Mouse (Mus musculus) heart, postnatal 0 days (tissue): ENCODE data around the gene Tef. TPM values are rescaled to one million over a fixed set of nuclear protein-coding genes. Genes with fewer than 3 reads are reported as not detected.

Source experiments
- ATAC-seq: fragments of 200-750 bp; cut with Nextera tagmentation; 2 replicates; pipeline ENCODE4 v1.8.0; 2017; ENCODE audit warnings: low read depth, moderate number of reproducible peaks, moderate library complexity; ENCODE audit not compliant: insufficient read depth
- DNase-seq: peaks from one replicate; pipeline ENCODE4 v3.0.0-alpha.2; 2016; ENCODE audit warnings: low spot score
- H3K27ac ChIP-seq: fragments of 300-500 bp; sonication (generic); 2 replicates; pipeline ENCODE4 v1.5.1; 2014; ENCODE audit warnings: low read depth, mild to moderate bottlenecking
- H3K27me3 ChIP-seq: fragments of 300-500 bp; sonication (generic); 2 replicates; pipeline ENCODE4 v1.6.1; 2014; ENCODE audit warnings: low read length, mixed read lengths; ENCODE audit not compliant: control insufficient read depth, insufficient read depth
- H3K36me3 ChIP-seq: fragments of 300-500 bp; sonication (generic); replicated peaks from 2 replicates; pipeline ENCODE4 v1.6.1; 2014; ENCODE audit warnings: low read length, mixed read lengths; ENCODE audit not compliant: control insufficient read depth, insufficient read depth
- H3K4me1 ChIP-seq: fragments of 300-500 bp; sonication (generic); 2 replicates; pipeline ENCODE4 v1.6.1; 2014; ENCODE audit warnings: antibody characterized with exemption; ENCODE audit not compliant: control insufficient read depth, insufficient read depth
- H3K4me2 ChIP-seq: fragments of 300-500 bp; sonication (generic); 2 replicates; pipeline ENCODE4 v1.6.1; 2014; ENCODE audit warnings: low read depth, mild to moderate bottlenecking, low read length, moderate library complexity
- H3K4me3 ChIP-seq: fragments of 300-500 bp; sonication (generic); 2 replicates; pipeline ENCODE4 v1.5.1; 2014; ENCODE audit warnings: low read depth, low read length
- H3K9ac ChIP-seq: fragments of 300-500 bp; sonication (generic); replicated peaks from 2 replicates; pipeline ENCODE4 v1.6.1; 2014; ENCODE audit warnings: low read depth, low read length, mixed read lengths
- H3K9me3 ChIP-seq: fragments of 300-500 bp; sonication (generic); replicated peaks from 2 replicates; pipeline ENCODE4 v1.6.1; 2016; ENCODE audit warnings: low read length; ENCODE audit not compliant: control insufficient read depth
- CTCF ChIP-seq: IDR thresholded peaks from 2 replicates; pipeline ENCODE4 v1.5.1; 2016; ENCODE audit warnings: antibody characterized with exemption, control low read depth, low read depth
- EP300 ChIP-seq: IDR thresholded peaks from 2 replicates; pipeline ENCODE4 v1.6.1; 2016; ENCODE audit warnings: antibody characterized with exemption, low read depth
- WGBS: fragments of 180-500 bp; shearing (Covaris S2); extraction: QIAGEN DNeasy Blood & Tissue Kit; methylation state at CpG from one replicate; pipeline ENCODE4 v1.1.7; 2014; 5-methylcytosine and 5-hydroxymethylcytosine counted together
- polyA plus RNA-seq: library from polyadenylated mRNA; unstranded; fragments of >200 nt; fragmentation: Nextera tagmentation; extraction: Ambion mirVana; gene quantifications from 2 replicates; pipeline ENCODE4 v1.2.1, GENCODE M21; 2015
- total RNA-seq: library from RNA; depleted of rRNA; stranded (reverse); fragments of >200 nt; gene quantifications from 2 replicates; pipeline ENCODE4 v1.2.3, GENCODE M21; 2014; ENCODE audit warnings: low replicate concordance

Tef gene
- total and polyA plus RNA-seq, 2 experiments from 2014 or later, result 27.8 to 41.5 TPM

DNA sequence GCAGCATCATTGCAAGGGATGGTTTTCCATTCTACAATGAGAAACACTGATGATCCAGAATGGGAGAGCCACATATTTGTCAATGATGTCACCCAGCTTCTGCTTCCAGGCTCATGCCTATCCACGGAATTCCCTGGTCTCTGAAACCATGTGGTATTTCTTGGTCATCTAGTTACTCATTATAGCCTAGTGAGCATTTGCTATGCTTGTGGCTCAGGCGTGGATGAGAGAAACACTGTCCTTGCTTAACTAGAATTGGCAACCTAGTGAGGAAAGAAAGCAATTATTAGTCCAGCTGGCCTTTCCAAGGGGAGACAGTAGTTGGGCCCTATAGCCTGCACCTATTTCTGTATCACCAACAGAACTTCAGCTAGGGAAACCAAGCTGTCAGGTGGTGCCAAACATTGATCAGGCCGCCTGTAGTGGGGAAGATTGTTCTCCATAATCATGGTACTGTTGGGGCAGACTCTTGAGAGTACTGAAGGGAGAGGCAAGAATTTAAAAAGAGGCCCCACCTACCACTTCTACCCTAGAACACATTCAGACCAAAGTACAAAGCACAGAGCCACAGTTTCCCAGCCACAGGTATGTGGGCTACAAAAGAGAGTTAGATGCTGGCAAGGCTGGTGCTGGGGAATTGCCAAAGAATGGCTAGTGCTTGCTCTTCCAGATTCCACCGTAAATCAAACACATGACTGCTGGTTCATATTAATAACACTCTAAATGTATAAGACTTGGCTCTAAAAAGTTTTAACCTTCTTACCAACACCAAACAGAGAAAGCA, 4.6 kb downstream of the Tef start:
- 74% methylated on average over 4 of the region's 4 CpGs for WGBS
- Histone ChIP-seq H3K4me2 (no peak overlapping the region), H3K27ac (peak overlapping the region; percentile 61), H3K27me3 (no peaks in the 10 kb centered on the region), H3K9me3 (no peaks in the 10 kb centered on the region), H3K9ac (no peak overlapping the region), H3K36me3 (no peaks in the 10 kb centered on the region), H3K4me1 (peaks cover 55% of the 10 kb centered on the region), H3K4me3 (no peak overlapping the region)
- no peak for DNase-seq
- ATAC-seq, result no peak
- no peak for TF ChIP-seq CTCF
- no peak for TF ChIP-seq EP300

DNA sequence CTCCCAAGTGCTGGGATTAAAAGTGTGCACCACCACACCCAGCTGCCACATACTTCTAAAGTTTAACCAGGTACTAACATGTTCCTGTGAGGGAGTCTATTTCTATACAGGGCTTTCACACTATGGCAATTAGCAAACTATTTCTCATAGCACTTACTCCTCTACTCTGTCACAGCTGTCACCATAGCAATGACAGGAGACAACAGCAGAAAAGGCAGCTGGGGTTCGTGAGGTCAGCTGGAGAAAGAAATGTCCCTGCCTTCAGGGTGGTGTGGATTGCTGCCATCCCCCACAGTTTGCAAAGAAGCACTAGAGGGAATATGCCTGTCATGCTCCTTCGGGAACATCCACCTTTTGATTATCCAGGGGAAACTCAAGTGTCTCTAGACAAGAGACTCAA, 6.6 kb downstream of the Tef start:
- TF ChIP-seq CTCF, result no peak
- H3K27ac ChIP-seq, result no peak overlapping the region
- peaks cover 48% of the 10 kb centered on the region for H3K4me1 ChIP-seq

DNA sequence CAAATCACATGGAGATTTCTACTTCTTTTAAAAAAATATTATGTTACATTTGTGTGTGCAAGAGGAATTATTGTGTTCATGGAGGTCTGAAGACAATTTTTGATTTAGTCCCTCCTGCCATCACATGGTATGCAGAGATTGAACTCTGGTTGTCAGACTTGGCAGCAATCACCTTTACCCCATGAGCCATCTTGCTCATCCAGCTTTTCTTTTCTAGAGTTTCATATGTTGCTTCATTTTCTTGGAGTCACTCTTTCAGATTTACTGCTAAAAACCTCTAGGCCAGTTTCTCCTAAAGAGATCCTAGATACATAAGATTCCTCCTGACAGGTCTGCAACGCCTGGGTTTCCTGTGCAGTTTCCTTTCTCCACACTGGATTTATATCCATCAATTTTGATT, 7.3 kb downstream of the Tef start:
- peak overlapping the region; percentile 82; the same call in 1 of the 2 replicates for H3K4me3 ChIP-seq
- no peak for ATAC-seq
- no peak for DNase-seq
- TF ChIP-seq EP300 (no peak), CTCF (no peak)
- peak overlapping the region; percentile 98 for H3K27ac ChIP-seq
- 13% methylated on average over 1 of the region's 1 CpGs for WGBS
- H3K36me3 ChIP-seq, result no peaks in the 10 kb centered on the region
- no peaks in the 10 kb centered on the region for H3K9me3 ChIP-seq
- no peaks in the 10 kb centered on the region for H3K27me3 ChIP-seq
- peaks cover 46% of the 10 kb centered on the region for H3K4me1 ChIP-seq
- peak overlapping the region; percentile 88 for H3K4me2 ChIP-seq
- H3K9ac ChIP-seq, result peak overlapping the region; percentile 26; the same call in 1 of the 2 replicates

More for the DNA sequence above, 6.6 kb downstream of the Tef start:
- H3K9ac ChIP-seq, result no peak overlapping the region
- H3K9me3 ChIP-seq, result no peaks in the 10 kb centered on the region
- ATAC-seq (no peak), DNase-seq (no peak)
- no peak overlapping the region for H3K4me3 ChIP-seq
- no peak overlapping the region for H3K4me2 ChIP-seq
- no peaks in the 10 kb centered on the region for H3K36me3 ChIP-seq
- H3K27me3 ChIP-seq, result no peaks in the 10 kb centered on the region
- WGBS, result 48% methylated on average over 2 of the region's 2 CpGs

DNA sequence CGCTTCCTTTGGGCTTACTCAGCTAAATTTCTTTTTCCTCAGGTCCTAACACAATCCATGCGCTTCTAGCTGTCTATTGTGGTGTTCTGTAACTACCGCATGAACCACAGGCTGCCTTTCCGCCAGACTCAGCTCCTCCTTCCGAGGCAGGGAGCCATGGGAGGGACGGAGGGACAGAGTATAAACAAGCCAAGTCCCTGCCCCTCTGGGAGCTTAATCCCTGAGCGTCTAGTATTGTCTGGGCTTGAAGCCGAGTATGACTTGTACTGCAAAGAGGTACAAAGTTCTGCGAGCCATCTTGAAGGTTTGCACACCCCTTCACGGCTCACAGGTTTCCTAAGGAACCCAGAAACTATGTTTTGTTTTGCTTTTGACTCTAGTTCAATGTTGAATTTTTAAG, 7.9 kb downstream of the Tef start:
- peak; percentile 67 for ATAC-seq
- peaks cover 2% of the 10 kb centered on the region; the same call in 1 of the 2 replicates for H3K36me3 ChIP-seq
- H3K27ac ChIP-seq, result peak overlapping the region; percentile 98
- no peaks in the 10 kb centered on the region for H3K27me3 ChIP-seq
- H3K9ac ChIP-seq, result peak overlapping the region; percentile 82
- 0 out of 2 replicates have a peak, but pooled peaks have one; percentile 7 for TF ChIP-seq CTCF
- TF ChIP-seq EP300, result no peak
- H3K9me3 ChIP-seq, result no peaks in the 10 kb centered on the region
- H3K4me1 ChIP-seq, result peaks cover 44% of the 10 kb centered on the region
- peak; percentile 96 for DNase-seq
- WGBS, result under 1% methylated on average over 10 of the region's 10 CpGs
- H3K4me3 ChIP-seq, result peak overlapping the region; percentile 82
- peak overlapping the region; percentile 88 for H3K4me2 ChIP-seq

DNA sequence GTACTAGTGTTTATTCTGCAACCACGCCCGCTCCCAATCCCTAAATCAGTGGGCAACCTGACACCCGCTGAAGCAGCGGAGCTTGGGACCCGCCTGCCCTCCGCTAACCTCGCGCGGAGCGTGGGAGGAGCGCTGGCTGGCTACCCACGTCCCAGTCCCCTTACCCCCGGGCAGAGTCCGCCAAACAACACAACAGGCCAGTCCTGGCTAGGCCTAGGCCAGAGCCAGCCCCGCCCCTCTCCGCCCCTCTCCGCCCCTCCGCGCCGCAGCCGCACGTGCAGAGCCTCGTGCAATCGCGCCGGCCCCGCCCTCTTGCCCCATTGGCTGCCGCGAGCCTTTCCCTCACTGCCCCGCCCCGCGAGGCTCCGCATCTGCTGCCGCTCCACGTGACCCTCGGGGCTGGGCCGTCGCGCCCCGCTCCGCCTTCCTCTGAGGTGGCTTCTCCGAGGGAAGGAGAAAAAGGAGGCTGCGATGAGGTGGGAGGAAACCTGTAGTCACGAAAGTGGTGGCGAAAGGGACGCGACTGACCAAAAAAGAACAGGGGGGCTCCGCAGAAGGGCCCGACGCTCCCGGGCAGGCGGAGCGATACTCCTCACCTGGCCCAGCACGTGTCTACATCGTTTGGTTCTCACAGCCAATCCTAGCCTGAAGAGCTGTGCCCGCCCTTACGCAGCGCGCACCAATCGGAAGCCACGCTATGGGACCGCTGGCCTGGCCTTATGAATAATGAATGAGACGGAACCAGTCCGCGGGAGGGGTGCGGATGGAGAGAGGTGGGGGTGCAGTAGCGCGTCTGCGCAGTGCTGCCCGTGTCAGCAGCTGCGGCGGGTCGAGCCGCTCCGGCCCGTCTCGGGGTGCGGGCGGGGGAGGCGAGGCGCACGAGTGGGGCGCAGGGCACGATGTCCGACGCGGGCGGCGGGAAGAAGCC, 8.7 kb downstream of the Tef start:
- peak; percentile 98 for DNase-seq
- Histone ChIP-seq H3K4me1 (peaks cover 36% of the 10 kb centered on the region), H3K4me2 (peak overlapping the region; percentile 88), H3K4me3 (peak overlapping the region; percentile 82), H3K27ac (peak overlapping the region; percentile 98), H3K27me3 (no peaks in the 10 kb centered on the region), H3K9ac (peak overlapping the region; percentile 82), H3K9me3 (no peaks in the 10 kb centered on the region), H3K36me3 (peaks cover 10% of the 10 kb centered on the region; the same call in 1 of the 2 replicates)
- under 1% methylated on average over 82 of the region's 89 CpGs for WGBS
- TF ChIP-seq EP300 (peak; percentile 79), CTCF (no peak)
- peak; percentile 92 for ATAC-seq
